Mouse (Mus musculus) liver, embryonic 14.5 days (tissue): ENCODE measurements around the gene Adcy6.

Experiments
- CTCF ChIP-seq: IDR thresholded peaks from 2 replicates; pipeline ENCODE4 v1.5.1; 2016; ENCODE audit warnings: antibody characterized with exemption, low read depth, control low read depth
- EP300 ChIP-seq: IDR thresholded peaks from 2 replicates; pipeline ENCODE4 v1.6.1; 2016; ENCODE audit warnings: antibody characterized with exemption, low read depth

DNA sequence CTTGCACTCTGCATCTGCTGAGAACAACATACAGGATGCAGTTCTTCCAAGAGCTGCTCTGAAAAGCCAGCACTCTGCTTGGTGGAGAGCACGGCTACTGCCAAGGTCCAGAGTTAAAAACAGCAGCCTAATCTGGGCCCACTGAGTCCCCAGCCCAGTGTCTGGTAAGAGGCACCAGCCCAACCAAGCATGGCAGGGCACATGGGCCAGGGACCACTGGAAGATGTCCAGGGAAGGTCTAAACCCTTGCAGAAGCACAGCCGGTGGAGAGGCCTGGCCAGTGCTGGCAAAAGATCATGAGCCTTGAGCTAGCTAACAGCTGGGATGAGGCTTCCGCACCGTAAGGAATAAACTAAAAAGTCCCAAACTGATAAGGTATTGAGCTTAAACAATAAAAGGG, 54.0 kb downstream of the Adcy6 start:
- no peak for TF ChIP-seq CTCF
- TF ChIP-seq EP300: no peak
